Mouse (Mus musculus): ENCODE results near the gene Rsl24d1. TPM values are rescaled to one million over a fixed set of nuclear protein-coding genes. Genes with fewer than 3 reads are reported as not detected.

Gene Rsl24d1
- polyA plus RNA-seq, 1 experiment = 25.8 TPM

GRCm38 (mm10) chr9:73091747-73092146 is 21.5 kb upstream of the Rsl24d1 start:
- no peak overlapping the region for H3K4me3 ChIP-seq (ENCODE audit: control insufficient read depth, insufficient read depth, low read length)
- no peaks in the 10 kb centered on the region for H3K27me3 ChIP-seq (ENCODE audit: control insufficient read depth, insufficient read depth, low read length)
- peaks cover 37% of the 10 kb centered on the region for H3K4me1 ChIP-seq (replicated peaks; ENCODE audit: control insufficient read depth, insufficient read depth, low read length)
- 4% methylated on average over 1 of the region's 1 CpGs for WGBS
- TF ChIP-seq CTCF (IDR thresholded peaks at IDR 0.05; ENCODE audit: borderline replicate concordance, control insufficient read depth, extremely low read depth, insufficient read depth, low read length, poor library complexity) = no peak
- no peak for TF ChIP-seq POLR2A (IDR thresholded peaks at IDR 0.05; ENCODE audit: control insufficient read depth, extremely low read depth, insufficient read depth, low read length, poor library complexity)
- peak; percentile 49 for DNase-seq
- H3K27ac ChIP-seq (ENCODE audit: control insufficient read depth, insufficient read depth, low read length) = no peak overlapping the region
- H3K36me3 ChIP-seq (ENCODE audit: control insufficient read depth, insufficient read depth, low read length) = no peaks in the 10 kb centered on the region

GRCm38 (mm10) chr9:73094580-73094979 is 18.6 kb upstream of the Rsl24d1 start:
- no peak overlapping the region for H3K4me3 ChIP-seq (ENCODE audit: control insufficient read depth, insufficient read depth, low read length)
- no peaks in the 10 kb centered on the region for H3K27me3 ChIP-seq (ENCODE audit: control insufficient read depth, insufficient read depth, low read length)
- 93% methylated on average over 17 of the region's 17 CpGs for WGBS
- no peak for DNase-seq
- H3K36me3 ChIP-seq (ENCODE audit: control insufficient read depth, insufficient read depth, low read length) = no peaks in the 10 kb centered on the region
- H3K27ac ChIP-seq (ENCODE audit: control insufficient read depth, insufficient read depth, low read length) = no peak overlapping the region
- H3K4me1 ChIP-seq (replicated peaks; ENCODE audit: control insufficient read depth, insufficient read depth, low read length) = peaks cover 16% of the 10 kb centered on the region
- TF ChIP-seq POLR2A (IDR thresholded peaks at IDR 0.05; ENCODE audit: control insufficient read depth, extremely low read depth, insufficient read depth, low read length, poor library complexity) (no peak), CTCF (IDR thresholded peaks at IDR 0.05; ENCODE audit: borderline replicate concordance, control insufficient read depth, extremely low read depth, insufficient read depth, low read length, poor library complexity) (no peak)

DNA sequence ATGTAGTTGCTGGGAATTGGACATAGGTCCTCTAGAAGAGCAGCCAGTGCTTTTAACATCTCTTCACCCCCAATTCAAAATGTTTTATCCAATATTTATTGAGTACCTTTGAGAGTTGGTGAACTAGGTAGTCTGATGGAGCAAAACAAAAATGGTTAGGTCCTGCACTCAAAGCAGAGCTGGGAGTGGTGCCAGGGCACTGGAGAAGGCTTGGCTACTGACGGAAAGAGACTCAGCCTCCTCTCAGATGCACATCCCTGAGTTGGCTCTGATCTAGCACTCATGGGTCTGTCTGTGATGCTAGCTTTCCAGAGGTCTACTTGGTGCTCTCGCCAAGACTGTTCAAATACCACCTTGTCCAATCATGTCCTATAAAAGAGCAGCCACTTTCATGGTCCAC is 15.3 kb upstream of the Rsl24d1 start:
- DNase-seq = no peak
- H3K27me3 ChIP-seq (ENCODE audit: control insufficient read depth, insufficient read depth, low read length) = no peaks in the 10 kb centered on the region
- WGBS = 88% methylated on average over 2 of the region's 2 CpGs
- TF ChIP-seq CTCF (IDR thresholded peaks at IDR 0.05; ENCODE audit: borderline replicate concordance, control insufficient read depth, extremely low read depth, insufficient read depth, low read length, poor library complexity) (no peak), POLR2A (IDR thresholded peaks at IDR 0.05; ENCODE audit: control insufficient read depth, extremely low read depth, insufficient read depth, low read length, poor library complexity) (no peak)
- H3K4me1 ChIP-seq (replicated peaks; ENCODE audit: control insufficient read depth, insufficient read depth, low read length) = peaks cover 7% of the 10 kb centered on the region
- no peak overlapping the region for H3K27ac ChIP-seq (ENCODE audit: control insufficient read depth, insufficient read depth, low read length)
- H3K4me3 ChIP-seq (ENCODE audit: control insufficient read depth, insufficient read depth, low read length) = no peak overlapping the region
- no peaks in the 10 kb centered on the region for H3K36me3 ChIP-seq (ENCODE audit: control insufficient read depth, insufficient read depth, low read length)

- no peaks in the 10 kb centered on the region for H3K36me3 ChIP-seq (ENCODE audit: control insufficient read depth, insufficient read depth, low read length)
These were observed 11.7 kb upstream of the Rsl24d1 start, which contains the start of gene Khdc3 for GRCm38 (mm10) chr9:73101536-73101935. Gene Khdc3 (plus strand): TSS chr9:73101836.

DNA sequence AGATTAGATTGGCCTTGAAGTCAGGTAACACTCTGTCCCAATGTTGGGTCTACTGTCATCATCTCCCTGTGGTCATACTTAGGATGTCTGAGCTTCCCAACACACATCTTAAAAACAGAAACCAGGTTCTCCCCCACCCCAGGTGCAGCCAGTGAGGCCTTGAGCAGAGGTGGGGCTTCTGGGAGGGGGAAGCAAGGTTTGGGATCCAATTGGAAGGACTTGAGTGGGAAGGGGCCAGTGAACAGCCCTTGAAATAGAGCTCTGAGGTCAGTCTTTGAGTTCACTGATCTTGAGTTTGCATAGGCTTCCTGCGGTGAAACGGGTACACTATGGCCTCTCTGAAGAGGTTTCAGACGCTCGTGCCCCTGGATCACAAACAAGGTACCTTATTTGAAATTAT is 11.0 kb upstream of the Rsl24d1 start, which contains the start of gene Gm20509:
TSS of gene Gm20509 (plus strand) at position 290 of the 400 bp plus-strand sequence.
- H3K27me3 ChIP-seq (ENCODE audit: control insufficient read depth, insufficient read depth, low read length) = no peaks in the 10 kb centered on the region; the same call in 1 of the 2 replicates
- H3K4me1 ChIP-seq (replicated peaks; ENCODE audit: control insufficient read depth, insufficient read depth, low read length) = peaks cover 11% of the 10 kb centered on the region
- no peak for TF ChIP-seq POLR2A (IDR thresholded peaks at IDR 0.05; ENCODE audit: control insufficient read depth, extremely low read depth, insufficient read depth, low read length, poor library complexity)
- no peak for TF ChIP-seq CTCF (IDR thresholded peaks at IDR 0.05; ENCODE audit: borderline replicate concordance, control insufficient read depth, extremely low read depth, insufficient read depth, low read length, poor library complexity)
- WGBS = 98% methylated on average over 4 of the region's 4 CpGs
- H3K36me3 ChIP-seq (ENCODE audit: control insufficient read depth, insufficient read depth, low read length) = no peaks in the 10 kb centered on the region
- H3K27ac ChIP-seq (ENCODE audit: control insufficient read depth, insufficient read depth, low read length) = no peak within 1 kb of the TSS
- H3K4me3 ChIP-seq (ENCODE audit: control insufficient read depth, insufficient read depth, low read length) = no peak within 1 kb of the TSS
- no peak for DNase-seq

More at GRCm38 (mm10) chr9:73101536-73101935, 11.7 kb upstream of the Rsl24d1 start, which contains the start of gene Khdc3:
- H3K4me1 ChIP-seq (replicated peaks; ENCODE audit: control insufficient read depth, insufficient read depth, low read length) = peaks cover 11% of the 10 kb centered on the region
- H3K27me3 ChIP-seq (ENCODE audit: control insufficient read depth, insufficient read depth, low read length) = no peaks in the 10 kb centered on the region; the same call in 1 of the 2 replicates
- DNase-seq = no peak
- no peak within 1 kb of the TSS for H3K27ac ChIP-seq (ENCODE audit: control insufficient read depth, insufficient read depth, low read length)
- TF ChIP-seq POLR2A (IDR thresholded peaks at IDR 0.05; ENCODE audit: control insufficient read depth, extremely low read depth, insufficient read depth, low read length, poor library complexity) (no peak), CTCF (IDR thresholded peaks at IDR 0.05; ENCODE audit: borderline replicate concordance, control insufficient read depth, extremely low read depth, insufficient read depth, low read length, poor library complexity) (no peak)
- 95% methylated on average over 5 of the region's 5 CpGs for WGBS
- H3K4me3 ChIP-seq (ENCODE audit: control insufficient read depth, insufficient read depth, low read length) = no peak within 1 kb of the TSS

DNA sequence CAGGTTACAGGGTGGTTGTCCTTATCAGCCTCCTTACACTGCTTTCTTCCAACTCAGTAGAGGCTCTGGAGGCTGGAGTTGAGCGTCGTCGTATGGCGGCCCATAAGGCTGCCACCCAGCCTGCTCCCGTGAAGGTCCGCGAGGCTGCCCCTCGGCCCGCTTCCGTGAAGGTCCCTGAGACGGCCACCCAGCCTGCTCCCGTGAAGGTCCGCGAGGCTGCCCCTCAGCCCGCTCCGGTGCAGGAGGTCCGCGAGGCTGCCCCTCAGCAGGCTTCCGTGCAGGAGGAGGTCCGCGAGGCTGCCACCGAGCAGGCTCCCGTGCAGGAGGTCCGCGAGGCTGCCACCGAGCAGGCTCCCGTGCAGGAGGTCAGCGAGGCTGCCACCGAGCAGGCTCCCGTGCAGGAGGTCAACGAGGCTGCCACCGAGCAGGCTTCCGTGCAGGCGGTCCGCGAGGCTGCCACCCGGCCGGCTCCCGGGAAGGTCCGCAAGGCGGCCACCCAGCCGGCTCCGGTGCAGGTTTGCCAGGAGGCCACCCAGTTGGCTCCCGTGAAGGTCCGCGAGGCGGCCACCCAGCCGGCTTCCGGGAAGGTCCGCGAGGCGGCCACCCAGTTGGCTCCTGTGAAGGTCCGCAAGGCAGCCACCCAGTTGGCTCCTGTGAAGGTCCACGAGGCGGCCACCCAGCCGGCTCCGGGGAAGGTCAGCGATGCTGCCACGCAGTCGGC is 9.9 kb upstream of the Rsl24d1 start:
- H3K27ac ChIP-seq (ENCODE audit: control insufficient read depth, insufficient read depth, low read length) = no peak overlapping the region
- WGBS = 23% methylated on average over 60 of the region's 60 CpGs
- H3K27me3 ChIP-seq (ENCODE audit: control insufficient read depth, insufficient read depth, low read length) = no peaks in the 10 kb centered on the region; the same call in 1 of the 2 replicates
- no peak for DNase-seq
- TF ChIP-seq POLR2A (IDR thresholded peaks at IDR 0.05; ENCODE audit: control insufficient read depth, extremely low read depth, insufficient read depth, low read length, poor library complexity) = no peak
- TF ChIP-seq CTCF (IDR thresholded peaks at IDR 0.05; ENCODE audit: borderline replicate concordance, control insufficient read depth, extremely low read depth, insufficient read depth, low read length, poor library complexity) = no peak
- H3K4me1 ChIP-seq (replicated peaks; ENCODE audit: control insufficient read depth, insufficient read depth, low read length) = peaks cover 6% of the 10 kb centered on the region
- no peak overlapping the region for H3K4me3 ChIP-seq (ENCODE audit: control insufficient read depth, insufficient read depth, low read length)
- H3K36me3 ChIP-seq (ENCODE audit: control insufficient read depth, insufficient read depth, low read length) = no peaks in the 10 kb centered on the region
